Mouse (Mus musculus): ENCODE data around the gene Ddx50. TPM values are rescaled to one million over a fixed set of nuclear protein-coding genes. Genes with fewer than 3 reads are reported as not detected.
A peak's percentile ranks its signal among the peaks of the same experiment; 100 is the strongest.

Ddx50 gene
- 130 and 135 TPM in 2 replicates for polyA plus RNA-seq (2016; fragmentation: Nextera tagmentation; extraction: Ambion mirVana)

DNA sequence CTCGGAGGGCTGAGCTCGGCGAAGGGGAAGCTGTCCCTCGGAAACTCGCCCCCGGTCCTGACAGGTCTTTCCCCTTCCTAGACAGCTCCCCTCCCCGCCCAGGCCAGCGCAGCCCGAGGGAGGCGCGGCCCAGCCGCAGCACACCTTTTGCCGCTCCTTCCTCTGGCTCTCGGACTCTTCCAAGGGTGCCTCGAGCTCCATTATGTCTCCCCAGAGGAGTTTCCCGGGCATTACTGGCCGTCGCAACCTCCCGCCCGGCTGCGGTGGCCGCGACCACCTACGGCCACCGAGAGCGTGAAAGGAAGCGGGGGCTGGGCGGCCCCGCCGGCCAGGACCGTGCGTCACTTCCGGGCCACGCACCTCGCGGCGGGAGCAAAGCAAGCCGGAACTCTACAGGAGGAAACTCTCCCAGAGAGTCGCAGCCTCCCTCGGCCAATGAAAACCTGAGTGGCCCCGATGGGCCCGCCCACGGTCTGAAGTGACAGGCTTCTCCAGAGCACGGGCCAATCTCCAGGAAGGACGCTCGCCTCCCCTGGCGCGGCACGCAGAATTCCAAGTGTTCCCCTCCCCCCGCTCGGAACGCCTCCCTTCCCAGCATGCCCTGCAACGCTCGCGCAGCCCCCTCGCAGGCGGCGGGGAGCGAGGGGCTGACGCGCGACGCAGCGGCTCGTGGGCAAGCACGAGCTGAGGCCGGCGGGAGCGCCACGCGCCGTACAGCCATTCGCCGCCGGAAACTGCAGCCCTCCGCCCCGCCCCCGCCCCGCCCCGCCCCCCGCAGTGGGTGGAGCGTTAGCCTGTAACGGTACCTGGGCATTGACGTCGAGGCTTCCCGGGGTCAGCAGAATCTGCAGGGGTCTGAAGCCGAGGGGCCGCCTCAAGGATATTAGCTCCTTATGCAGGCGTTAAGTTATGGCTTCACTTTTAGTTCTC, at the start of gene Ddx50:
Gene Ddx50, minus strand, starts transcription at position 338 of the 930 bp plus-strand sequence.
- Histone ChIP-seq H3K9ac (peak within 1 kb of the TSS; percentile 90), H3K36me3 (peaks cover 6% of the 10 kb centered on the region; the same call in 1 of the 2 replicates), H3K9me3 (replicated peaks) (no peaks in the 10 kb centered on the region), H3K4me2 (replicated peaks) (peak within 1 kb of the TSS; percentile 79), H3K27ac (peak within 1 kb of the TSS; percentile 92), H3K4me1 (peaks cover 12% of the 10 kb centered on the region), H3K4me3 (peak within 1 kb of the TSS; percentile 72), H3K27me3 (no peaks in the 10 kb centered on the region; the same call in 1 of the 2 replicates)
- WGBS: under 1% methylated on average over 66 of the region's 89 CpGs
- ATAC-seq (ENCODE audit: low FRiP score): peak; percentile 100

GRCm38 (mm10) chr10:62692771-62693170, 41.8 kb upstream of the Ddx50 start:
- Histone ChIP-seq H3K4me3 (no peak overlapping the region), H3K9me3 (replicated peaks) (no peaks in the 10 kb centered on the region), H3K9ac (no peak overlapping the region), H3K36me3 (no peaks in the 10 kb centered on the region), H3K4me1 (peaks cover 4% of the 10 kb centered on the region; the same call in 1 of the 2 replicates), H3K4me2 (replicated peaks) (no peak overlapping the region), H3K27ac (no peak overlapping the region), H3K27me3 (peaks cover 20% of the 10 kb centered on the region)
- WGBS: 55% methylated on average over 8 of the region's 8 CpGs
- no peak for ATAC-seq (ENCODE audit: low FRiP score)

DNA sequence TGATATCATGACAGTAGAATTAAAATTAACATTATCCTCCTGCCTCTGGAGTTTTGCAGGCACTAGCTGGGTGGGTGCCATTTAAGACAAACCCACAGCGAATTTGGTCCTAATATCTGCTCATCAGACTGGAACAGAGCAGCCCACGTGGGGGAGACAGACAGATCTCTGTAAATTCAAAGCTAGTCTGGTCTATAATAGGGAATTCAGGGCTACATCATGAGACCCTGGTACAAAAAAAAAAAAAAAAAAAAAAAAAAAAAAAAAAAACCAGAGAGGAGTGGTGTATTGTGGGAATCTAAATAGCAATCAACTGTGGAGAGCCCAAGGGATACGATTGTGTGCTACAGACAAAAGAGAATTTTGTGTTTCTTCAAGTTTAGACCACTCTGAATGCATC, 41.2 kb upstream of the Ddx50 start:
- Histone ChIP-seq H3K4me2 (replicated peaks) (no peak overlapping the region), H3K9ac (no peak overlapping the region), H3K4me3 (no peak overlapping the region), H3K27ac (no peak overlapping the region), H3K36me3 (no peaks in the 10 kb centered on the region), H3K9me3 (replicated peaks) (no peaks in the 10 kb centered on the region), H3K4me1 (peaks cover 9% of the 10 kb centered on the region), H3K27me3 (peaks cover 20% of the 10 kb centered on the region)
- no peak for ATAC-seq (ENCODE audit: low FRiP score)
- WGBS: 76% methylated on average over 3 of the region's 3 CpGs

DNA sequence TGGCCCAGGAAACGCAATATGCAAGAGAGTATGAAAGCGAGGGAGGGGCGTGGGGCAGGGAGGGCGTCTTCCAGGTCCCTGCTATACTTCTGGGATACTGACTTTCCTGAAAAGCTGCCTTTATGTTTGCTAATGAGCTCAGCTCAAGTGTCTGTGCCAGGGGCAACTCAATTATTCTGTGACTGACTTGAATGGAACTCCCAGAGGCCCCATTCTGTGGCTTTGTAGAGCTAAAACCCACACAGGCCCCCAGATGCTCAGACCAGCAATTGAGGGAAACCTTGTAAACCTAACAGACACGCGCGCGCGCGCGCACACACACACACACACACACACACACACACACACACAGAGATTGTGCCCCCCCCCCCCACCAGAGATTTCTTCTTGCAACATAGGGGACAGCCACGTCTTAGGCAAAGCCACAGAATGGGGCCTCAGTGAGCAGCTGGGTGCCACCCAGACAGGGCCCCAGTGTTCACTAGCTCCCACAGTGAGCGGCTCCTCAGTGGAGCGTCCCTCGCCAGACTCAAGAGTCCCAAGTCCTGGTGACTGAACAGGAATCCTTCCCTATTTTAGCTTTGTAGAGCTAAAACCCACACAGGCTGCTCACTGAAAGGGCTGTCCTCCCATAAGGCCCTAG, 36.1 kb upstream of the Ddx50 start:
- Histone ChIP-seq H3K4me3 (no peak overlapping the region), H3K9me3 (replicated peaks) (no peaks in the 10 kb centered on the region), H3K4me1 (peaks cover 25% of the 10 kb centered on the region), H3K4me2 (replicated peaks) (peak overlapping the region; percentile 37), H3K27me3 (peaks cover 53% of the 10 kb centered on the region), H3K9ac (peak overlapping the region; percentile 38; the same call in 1 of the 2 replicates), H3K36me3 (no peaks in the 10 kb centered on the region), H3K27ac (peak overlapping the region; percentile 74)
- peak; percentile 93 for ATAC-seq (ENCODE audit: low FRiP score)
- 27% methylated on average over 15 of the region's 15 CpGs for WGBS

- Histone ChIP-seq H3K9me3 (replicated peaks) (no peaks in the 10 kb centered on the region; the same call in none of the 2 replicates), H3K27me3 (peaks cover 43% of the 10 kb centered on the region), H3K9ac (no peak overlapping the region), H3K36me3 (no peaks in the 10 kb centered on the region), H3K27ac (no peak overlapping the region), H3K4me1 (peaks cover 23% of the 10 kb centered on the region), H3K4me2 (replicated peaks) (no peak overlapping the region), H3K4me3 (no peak overlapping the region)
- ATAC-seq (ENCODE audit: low FRiP score): no peak
- 57% methylated on average over 5 of the region's 5 CpGs for WGBS
These were observed 32.0 kb upstream of the Ddx50 start for GRCm38 (mm10) chr10:62683043-62683442.

GRCm38 (mm10) chr10:62679833-62680232, 28.8 kb upstream of the Ddx50 start:
- Histone ChIP-seq H3K4me1 (no peaks in the 10 kb centered on the region), H3K4me2 (replicated peaks) (no peak overlapping the region), H3K27ac (no peak overlapping the region), H3K4me3 (no peak overlapping the region), H3K9ac (no peak overlapping the region), H3K27me3 (peaks cover 27% of the 10 kb centered on the region), H3K36me3 (no peaks in the 10 kb centered on the region), H3K9me3 (replicated peaks) (no peaks in the 10 kb centered on the region; the same call in none of the 2 replicates)
- ATAC-seq (ENCODE audit: low FRiP score): no peak
- 88% methylated on average over 1 of the region's 1 CpGs for WGBS

DNA sequence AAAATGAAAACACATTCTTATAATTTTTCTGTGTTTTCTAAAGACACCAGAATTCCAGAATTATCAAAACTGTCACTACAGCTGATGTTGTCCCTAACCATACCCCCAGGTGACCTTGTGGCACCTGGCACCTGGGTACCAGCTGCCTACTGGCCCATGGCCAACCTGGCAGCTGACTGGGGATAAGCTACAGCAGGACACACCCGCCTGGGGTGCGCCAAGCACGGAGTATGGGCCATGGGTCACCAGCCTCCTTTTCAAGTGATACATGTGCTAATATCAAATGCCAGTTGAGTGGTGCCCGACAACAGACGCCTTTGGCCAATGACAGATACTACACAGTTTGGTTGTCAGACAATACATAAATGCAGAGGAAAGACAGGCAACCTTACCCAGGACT, 26.3 kb upstream of the Ddx50 start:
- Histone ChIP-seq H3K4me3 (no peak overlapping the region), H3K27ac (no peak overlapping the region), H3K27me3 (peaks cover 9% of the 10 kb centered on the region; the same call in 1 of the 2 replicates), H3K9ac (no peak overlapping the region), H3K4me1 (no peaks in the 10 kb centered on the region), H3K9me3 (replicated peaks) (no peaks in the 10 kb centered on the region; the same call in none of the 2 replicates), H3K4me2 (replicated peaks) (no peak overlapping the region), H3K36me3 (no peaks in the 10 kb centered on the region)
- 79% methylated on average over 5 of the region's 5 CpGs for WGBS
- no peak for ATAC-seq (ENCODE audit: low FRiP score)

- Histone ChIP-seq H3K9me3 (replicated peaks) (no peaks in the 10 kb centered on the region; the same call in none of the 2 replicates), H3K27me3 (peaks cover 4% of the 10 kb centered on the region; the same call in 1 of the 2 replicates), H3K4me2 (replicated peaks) (no peak overlapping the region), H3K36me3 (no peaks in the 10 kb centered on the region), H3K4me1 (no peaks in the 10 kb centered on the region), H3K27ac (no peak overlapping the region), H3K9ac (no peak overlapping the region), H3K4me3 (no peak overlapping the region)
- ATAC-seq (ENCODE audit: low FRiP score): no peak
- WGBS: 86% methylated on average over 6 of the region's 6 CpGs
These were observed 25.2 kb upstream of the Ddx50 start for GRCm38 (mm10) chr10:62676196-62676595.

- 97% methylated on average over 2 of the region's 2 CpGs for WGBS
- Histone ChIP-seq H3K4me2 (replicated peaks) (no peak overlapping the region), H3K27me3 (no peaks in the 10 kb centered on the region), H3K4me3 (no peak overlapping the region), H3K9me3 (replicated peaks) (no peaks in the 10 kb centered on the region), H3K27ac (no peak overlapping the region), H3K4me1 (no peaks in the 10 kb centered on the region), H3K9ac (no peak overlapping the region), H3K36me3 (no peaks in the 10 kb centered on the region)
- no peak for ATAC-seq (ENCODE audit: low FRiP score)
These were observed 21.3 kb upstream of the Ddx50 start for GRCm38 (mm10) chr10:62672359-62672758.

DNA sequence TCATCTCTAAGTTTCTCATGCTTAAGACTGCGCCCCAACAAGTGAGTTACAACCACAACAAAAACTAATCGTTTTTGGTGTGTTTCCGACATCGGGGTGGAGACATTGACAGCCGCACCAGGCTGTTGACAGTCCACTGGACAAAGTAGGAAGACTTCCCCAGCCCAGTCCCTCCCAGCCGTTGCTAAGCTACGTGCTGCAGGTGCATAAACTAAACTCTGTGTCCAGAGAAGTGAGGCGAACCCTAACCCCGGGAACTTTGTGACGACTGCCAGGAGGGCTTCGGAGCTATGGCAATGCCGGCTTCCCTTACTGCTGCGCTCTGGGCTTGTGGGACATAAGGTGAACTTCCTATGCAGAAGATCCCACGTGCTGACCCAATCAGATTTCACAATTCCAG, 18.2 kb upstream of the Ddx50 start:
- Histone ChIP-seq H3K4me2 (replicated peaks) (no peak overlapping the region), H3K4me3 (no peak overlapping the region), H3K27me3 (no peaks in the 10 kb centered on the region), H3K27ac (no peak overlapping the region), H3K4me1 (no peaks in the 10 kb centered on the region), H3K9ac (no peak overlapping the region), H3K36me3 (no peaks in the 10 kb centered on the region), H3K9me3 (replicated peaks) (no peaks in the 10 kb centered on the region)
- WGBS: 80% methylated on average over 14 of the region's 14 CpGs
- no peak for ATAC-seq (ENCODE audit: low FRiP score)

- Histone ChIP-seq H3K36me3 (no peaks in the 10 kb centered on the region), H3K4me3 (no peak overlapping the region), H3K9ac (no peak overlapping the region), H3K9me3 (replicated peaks) (no peaks in the 10 kb centered on the region), H3K27me3 (no peaks in the 10 kb centered on the region), H3K4me2 (replicated peaks) (no peak overlapping the region), H3K27ac (no peak overlapping the region), H3K4me1 (no peaks in the 10 kb centered on the region)
- 78% methylated on average over 2 of the region's 2 CpGs for WGBS
- no peak for ATAC-seq (ENCODE audit: low FRiP score)
These were observed 17.4 kb upstream of the Ddx50 start for GRCm38 (mm10) chr10:62668463-62668862.

- H3K9me3 ChIP-seq (replicated peaks): no peaks in the 10 kb centered on the region
- no peaks in the 10 kb centered on the region for H3K27me3 ChIP-seq
- no peak overlapping the region for H3K4me2 ChIP-seq (replicated peaks)
- no peak overlapping the region for H3K9ac ChIP-seq
- WGBS: 85% methylated on average over 5 of the region's 5 CpGs
- no peaks in the 10 kb centered on the region for H3K36me3 ChIP-seq
- H3K27ac ChIP-seq: no peak overlapping the region
- ATAC-seq (ENCODE audit: low FRiP score): no peak
- H3K4me1 ChIP-seq: no peaks in the 10 kb centered on the region
- H3K4me3 ChIP-seq: no peak overlapping the region
These were observed 17.0 kb upstream of the Ddx50 start for GRCm38 (mm10) chr10:62668043-62668442.

Measured in hindbrain, embryonic 12.5 days (tissue).